Mouse (Mus musculus): Measurements from ENCODE around the gene Chmp6. TPM values are rescaled to one million over a fixed set of nuclear protein-coding genes. Genes with fewer than 3 reads are reported as not detected.

Gene Chmp6
- polyA plus RNA-seq, 1 experiment from 2014 or later = 94.0 TPM

DNA sequence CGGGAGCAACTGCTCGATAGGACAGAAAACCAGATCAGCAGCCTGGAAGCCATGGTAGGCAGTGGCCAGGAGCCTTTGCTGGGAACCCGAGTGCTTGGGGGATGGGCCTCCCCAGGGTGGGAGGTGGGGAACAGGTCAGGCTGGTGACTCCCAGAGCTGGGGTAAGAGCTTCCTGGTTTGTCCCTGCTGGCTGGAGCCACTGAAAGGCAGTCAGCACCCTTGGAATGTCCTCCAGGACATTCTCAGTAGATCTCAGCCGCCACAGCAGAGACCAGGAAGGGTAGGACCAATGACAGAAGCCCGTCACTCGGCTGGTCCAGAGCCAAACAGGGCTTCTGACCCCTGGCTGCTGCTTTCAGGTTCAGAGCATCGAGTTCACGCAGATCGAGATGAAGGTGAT lies 2.4 kb downstream of the Chmp6 start:
- Histone ChIP-seq H3K4me3 (ENCODE audit: low read length) (no peak overlapping the region; the same call in 1 of the 2 replicates), H3K27me3 (ENCODE audit: control insufficient read depth, insufficient read depth, low read length) (no peaks in the 10 kb centered on the region), H3K36me3 (ENCODE audit: control insufficient read depth, insufficient read depth, low read length) (peaks cover 35% of the 10 kb centered on the region), H3K4me1 (ENCODE audit: control insufficient read depth, insufficient read depth, low read length) (peaks cover 29% of the 10 kb centered on the region), H3K27ac (ENCODE audit: low read depth, low read length) (peak overlapping the region; percentile 51; the same call in 1 of the 2 replicates), H3K9ac (ENCODE audit: low read depth, low read length) (no peak overlapping the region), H3K4me2 (replicated peaks; ENCODE audit: low read depth, low read length) (peak overlapping the region; percentile 12; the same call in 1 of the 2 replicates), H3K9me3 (ENCODE audit: control insufficient read depth, low read length) (no peaks in the 10 kb centered on the region)
- 81% methylated on average over 9 of the region's 9 CpGs for WGBS
- ATAC-seq (ENCODE audit: low FRiP score, low TSS enrichment) = no peak

DNA sequence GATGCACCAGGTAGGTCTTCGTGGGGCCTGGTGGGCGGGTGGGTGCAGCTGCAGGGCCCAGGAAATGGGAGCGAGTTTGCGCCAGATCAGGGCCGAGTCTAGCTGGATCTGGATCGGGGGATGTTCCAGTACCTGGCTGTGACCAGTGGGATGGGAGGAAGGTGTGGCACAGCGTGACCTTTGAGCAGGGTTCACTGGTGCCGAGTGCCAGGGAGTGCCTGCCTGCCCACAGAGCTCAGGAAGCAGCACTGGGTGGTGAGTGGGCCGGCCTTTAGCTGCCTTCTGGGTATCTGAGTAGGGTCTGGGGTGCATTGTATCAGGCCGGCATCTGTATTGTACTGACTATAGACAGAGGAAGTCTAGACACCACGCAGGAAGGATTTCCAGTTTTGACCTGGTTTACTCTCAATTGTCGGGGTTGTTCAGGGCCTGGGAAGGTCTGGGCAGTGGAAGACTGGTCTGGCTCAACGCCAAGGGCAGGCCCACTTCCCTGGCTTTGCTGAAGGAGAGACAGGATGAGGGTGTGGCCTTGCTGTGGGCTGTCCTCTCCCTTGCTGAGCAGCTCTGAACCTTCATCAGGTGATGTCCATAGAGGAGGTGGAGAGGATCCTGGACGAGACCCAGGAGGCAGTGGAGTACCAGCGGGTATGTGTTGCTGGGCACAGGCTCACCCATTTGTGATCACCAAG lies 3.0 kb downstream of the Chmp6 start:
- Histone ChIP-seq H3K27ac (ENCODE audit: low read depth, low read length) (peak overlapping the region; percentile 37; the same call in 1 of the 2 replicates), H3K9me3 (ENCODE audit: control insufficient read depth, low read length) (no peaks in the 10 kb centered on the region), H3K4me3 (ENCODE audit: low read length) (no peak overlapping the region), H3K4me2 (replicated peaks; ENCODE audit: low read depth, low read length) (no peak overlapping the region; the same call in 1 of the 2 replicates), H3K27me3 (ENCODE audit: control insufficient read depth, insufficient read depth, low read length) (no peaks in the 10 kb centered on the region), H3K4me1 (ENCODE audit: control insufficient read depth, insufficient read depth, low read length) (peaks cover 29% of the 10 kb centered on the region), H3K9ac (ENCODE audit: low read depth, low read length) (no peak overlapping the region), H3K36me3 (ENCODE audit: control insufficient read depth, insufficient read depth, low read length) (peaks cover 35% of the 10 kb centered on the region)
- ATAC-seq (ENCODE audit: low FRiP score, low TSS enrichment) = no peak
- 83% methylated on average over 15 of the region's 15 CpGs for WGBS

GRCm38 (mm10) chr11:119916834-119917469 lies 3.7 kb downstream of the Chmp6 start:
- no peak overlapping the region for H3K4me2 ChIP-seq (replicated peaks; ENCODE audit: low read depth, low read length)
- H3K4me3 ChIP-seq (ENCODE audit: low read length) = no peak overlapping the region
- H3K9ac ChIP-seq (ENCODE audit: low read depth, low read length) = no peak overlapping the region
- no peak for ATAC-seq (ENCODE audit: low FRiP score, low TSS enrichment)
- WGBS = 93% methylated on average over 21 of the region's 21 CpGs
- H3K27ac ChIP-seq (ENCODE audit: low read depth, low read length) = no peak overlapping the region
- no peaks in the 10 kb centered on the region for H3K9me3 ChIP-seq (ENCODE audit: control insufficient read depth, low read length)
- H3K4me1 ChIP-seq (ENCODE audit: control insufficient read depth, insufficient read depth, low read length) = peaks cover 29% of the 10 kb centered on the region
- H3K36me3 ChIP-seq (ENCODE audit: control insufficient read depth, insufficient read depth, low read length) = peaks cover 35% of the 10 kb centered on the region
- H3K27me3 ChIP-seq (ENCODE audit: control insufficient read depth, insufficient read depth, low read length) = no peaks in the 10 kb centered on the region

DNA sequence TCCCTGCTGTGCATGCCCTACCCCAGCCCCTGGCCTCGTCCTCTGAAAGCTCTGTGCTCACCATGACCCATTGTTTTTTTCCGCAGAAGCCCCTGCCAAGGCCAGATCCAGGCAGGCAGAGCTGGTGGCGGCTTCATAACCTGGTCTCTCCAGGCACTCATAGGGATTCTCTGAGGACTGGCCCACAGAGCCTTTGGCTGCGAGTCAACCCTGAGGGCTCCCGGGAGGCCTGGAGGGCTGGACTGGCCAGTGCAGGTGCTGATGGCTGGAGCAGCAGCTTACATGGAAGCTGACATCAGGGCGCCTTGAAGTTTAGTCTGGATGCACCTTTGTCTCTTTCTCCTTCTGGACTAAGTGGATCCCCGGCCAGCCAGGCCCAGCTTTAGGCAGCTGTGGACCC lies 5.3 kb downstream of the Chmp6 start:
- H3K4me2 ChIP-seq (replicated peaks; ENCODE audit: low read depth, low read length) = no peak overlapping the region
- no peaks in the 10 kb centered on the region for H3K27me3 ChIP-seq (ENCODE audit: control insufficient read depth, insufficient read depth, low read length)
- H3K36me3 ChIP-seq (ENCODE audit: control insufficient read depth, insufficient read depth, low read length) = peaks cover 35% of the 10 kb centered on the region
- no peak overlapping the region for H3K4me3 ChIP-seq (ENCODE audit: low read length)
- H3K27ac ChIP-seq (ENCODE audit: low read depth, low read length) = no peak overlapping the region
- ATAC-seq (ENCODE audit: low FRiP score, low TSS enrichment) = no peak
- H3K9ac ChIP-seq (ENCODE audit: low read depth, low read length) = no peak overlapping the region
- H3K9me3 ChIP-seq (ENCODE audit: control insufficient read depth, low read length) = no peaks in the 10 kb centered on the region
- peaks cover 22% of the 10 kb centered on the region for H3K4me1 ChIP-seq (ENCODE audit: control insufficient read depth, insufficient read depth, low read length)
- 85% methylated on average over 7 of the region's 7 CpGs for WGBS

DNA sequence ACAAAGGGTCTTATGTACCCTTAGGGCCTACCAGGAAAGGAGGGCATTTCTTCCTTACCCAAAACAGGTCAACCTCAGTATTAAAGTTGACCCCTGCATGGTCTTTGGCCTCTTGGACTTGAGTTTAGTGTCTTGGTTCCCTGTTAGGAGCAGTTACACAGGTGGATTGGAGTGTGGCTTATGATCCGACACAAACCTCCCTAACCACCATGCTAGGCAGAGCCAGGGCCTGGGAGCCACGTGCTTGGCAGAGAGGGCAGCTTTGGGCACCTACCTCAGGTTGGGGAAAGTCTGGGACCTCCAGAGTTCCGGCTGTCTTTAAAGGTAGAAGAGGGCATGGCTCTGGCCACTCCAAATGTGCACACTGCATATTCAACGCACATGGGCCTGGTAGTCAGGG lies 6.2 kb downstream of the Chmp6 start:
- H3K9me3 ChIP-seq (ENCODE audit: control insufficient read depth, low read length) = no peaks in the 10 kb centered on the region
- H3K27me3 ChIP-seq (ENCODE audit: control insufficient read depth, insufficient read depth, low read length) = no peaks in the 10 kb centered on the region
- H3K36me3 ChIP-seq (ENCODE audit: control insufficient read depth, insufficient read depth, low read length) = peaks cover 35% of the 10 kb centered on the region
- H3K4me2 ChIP-seq (replicated peaks; ENCODE audit: low read depth, low read length) = no peak overlapping the region
- no peak overlapping the region for H3K4me3 ChIP-seq (ENCODE audit: low read length)
- no peak overlapping the region for H3K27ac ChIP-seq (ENCODE audit: low read depth, low read length)
- 95% methylated on average over 4 of the region's 4 CpGs for WGBS
- ATAC-seq (ENCODE audit: low FRiP score, low TSS enrichment) = no peak
- H3K4me1 ChIP-seq (ENCODE audit: control insufficient read depth, insufficient read depth, low read length) = peaks cover 21% of the 10 kb centered on the region
- no peak overlapping the region for H3K9ac ChIP-seq (ENCODE audit: low read depth, low read length)

DNA sequence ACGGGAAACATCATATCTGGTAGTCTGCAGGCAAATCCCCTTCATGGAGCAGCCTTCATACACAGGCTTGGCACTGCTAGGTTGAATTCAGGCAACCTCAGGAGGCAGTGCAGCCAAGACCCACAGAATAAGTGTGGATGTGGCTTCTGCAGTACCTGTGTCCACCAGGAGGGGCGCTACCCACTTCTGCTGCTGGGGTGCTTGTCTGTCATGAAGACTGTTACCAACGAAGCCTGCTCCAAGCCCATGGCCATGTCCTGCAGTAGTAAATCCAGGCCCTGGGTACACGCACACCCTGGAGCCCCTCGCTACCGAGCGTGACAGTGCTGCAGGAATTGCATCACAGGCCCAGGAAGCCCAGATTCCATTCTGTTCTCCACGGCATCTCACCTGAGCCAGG lies 6.7 kb downstream of the Chmp6 start:
- Histone ChIP-seq H3K27me3 (ENCODE audit: control insufficient read depth, insufficient read depth, low read length) (no peaks in the 10 kb centered on the region), H3K9me3 (ENCODE audit: control insufficient read depth, low read length) (no peaks in the 10 kb centered on the region), H3K4me3 (ENCODE audit: low read length) (no peak overlapping the region), H3K9ac (ENCODE audit: low read depth, low read length) (no peak overlapping the region), H3K36me3 (ENCODE audit: control insufficient read depth, insufficient read depth, low read length) (peaks cover 35% of the 10 kb centered on the region), H3K27ac (ENCODE audit: low read depth, low read length) (no peak overlapping the region), H3K4me2 (replicated peaks; ENCODE audit: low read depth, low read length) (no peak overlapping the region), H3K4me1 (ENCODE audit: control insufficient read depth, insufficient read depth, low read length) (peaks cover 16% of the 10 kb centered on the region)
- no peak for ATAC-seq (ENCODE audit: low FRiP score, low TSS enrichment)
- 73% methylated on average over 8 of the region's 8 CpGs for WGBS

DNA sequence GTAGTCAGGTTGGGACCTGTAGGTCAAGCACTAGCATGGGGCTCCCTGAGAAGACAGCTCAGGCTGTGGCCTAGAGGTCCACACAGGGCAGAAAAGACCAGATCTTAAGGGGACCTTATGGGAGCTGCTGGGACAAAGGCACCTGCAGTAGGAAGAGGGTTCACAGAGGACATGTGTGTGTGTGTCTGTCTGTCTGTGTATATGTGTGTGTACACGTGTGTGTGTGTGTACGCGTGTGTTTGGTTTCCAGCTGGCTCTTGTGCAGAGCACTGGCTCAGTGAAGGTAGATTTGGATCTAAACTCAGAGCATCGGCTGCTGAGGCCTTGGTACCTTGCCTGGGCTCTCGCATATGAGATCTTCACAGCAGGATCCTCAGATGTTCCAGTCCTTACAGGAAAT lies 7.4 kb downstream of the Chmp6 start:
- WGBS = 95% methylated on average over 5 of the region's 5 CpGs
- Histone ChIP-seq H3K4me1 (ENCODE audit: control insufficient read depth, insufficient read depth, low read length) (peaks cover 8% of the 10 kb centered on the region; the same call in 1 of the 2 replicates), H3K27ac (ENCODE audit: low read depth, low read length) (no peak overlapping the region), H3K27me3 (ENCODE audit: control insufficient read depth, insufficient read depth, low read length) (no peaks in the 10 kb centered on the region), H3K9ac (ENCODE audit: low read depth, low read length) (no peak overlapping the region), H3K36me3 (ENCODE audit: control insufficient read depth, insufficient read depth, low read length) (peaks cover 35% of the 10 kb centered on the region), H3K4me3 (ENCODE audit: low read length) (no peak overlapping the region), H3K4me2 (replicated peaks; ENCODE audit: low read depth, low read length) (no peak overlapping the region), H3K9me3 (ENCODE audit: control insufficient read depth, low read length) (no peaks in the 10 kb centered on the region)
- ATAC-seq (ENCODE audit: low FRiP score, low TSS enrichment) = no peak

DNA sequence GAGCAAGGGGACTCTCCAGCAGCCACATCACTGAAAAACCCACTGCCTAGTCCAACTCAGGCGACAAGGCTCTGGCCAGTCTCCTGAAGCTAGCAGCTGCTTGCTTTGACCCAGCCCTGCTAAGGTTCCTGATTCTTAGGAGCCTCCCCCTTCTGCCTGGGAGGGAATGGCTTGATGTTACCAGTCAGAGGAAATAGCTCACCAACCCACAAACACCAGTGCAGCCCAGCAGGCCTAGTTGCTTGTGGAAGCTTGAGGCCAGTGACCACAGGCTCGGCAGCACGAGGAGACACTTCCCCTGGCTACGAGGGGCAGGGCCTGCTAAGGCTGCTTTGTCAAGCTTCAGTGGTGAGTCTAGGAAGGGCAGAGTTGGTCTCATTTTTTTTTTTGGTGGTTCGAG lies 11.9 kb downstream of the Chmp6 start:
- WGBS = 65% methylated on average over 5 of the region's 5 CpGs
- no peak for ATAC-seq (ENCODE audit: low FRiP score, low TSS enrichment)
- H3K27ac ChIP-seq (ENCODE audit: low read depth, low read length) = no peak overlapping the region
- no peak overlapping the region for H3K9ac ChIP-seq (ENCODE audit: low read depth, low read length)
- no peaks in the 10 kb centered on the region for H3K36me3 ChIP-seq (ENCODE audit: control insufficient read depth, insufficient read depth, low read length)
- H3K4me3 ChIP-seq (ENCODE audit: low read length) = no peak overlapping the region
- no peaks in the 10 kb centered on the region for H3K27me3 ChIP-seq (ENCODE audit: control insufficient read depth, insufficient read depth, low read length)
- no peaks in the 10 kb centered on the region for H3K4me1 ChIP-seq (ENCODE audit: control insufficient read depth, insufficient read depth, low read length)
- H3K4me2 ChIP-seq (replicated peaks; ENCODE audit: low read depth, low read length) = no peak overlapping the region
- H3K9me3 ChIP-seq (ENCODE audit: control insufficient read depth, low read length) = no peaks in the 10 kb centered on the region

DNA sequence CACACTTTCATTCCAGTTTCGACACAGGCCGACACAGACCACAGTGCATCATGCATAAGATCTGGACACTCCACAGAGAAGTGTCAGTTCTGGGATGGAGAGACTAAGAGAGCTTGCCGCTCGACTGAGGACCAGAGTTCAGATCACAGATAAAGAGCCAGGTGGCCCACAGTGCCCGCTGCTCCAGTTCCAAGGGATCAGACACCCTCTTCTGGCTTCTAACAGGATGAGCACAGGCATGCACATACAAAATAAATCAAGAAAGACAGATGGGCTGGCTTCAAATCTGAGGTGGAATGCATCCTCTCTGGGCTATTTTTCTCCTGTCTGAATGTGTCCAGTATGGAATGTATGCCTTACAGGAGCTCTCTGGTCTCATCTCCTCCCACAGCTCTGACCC lies 13.5 kb downstream of the Chmp6 start:
- no peaks in the 10 kb centered on the region for H3K27me3 ChIP-seq (ENCODE audit: control insufficient read depth, insufficient read depth, low read length)
- no peak for ATAC-seq (ENCODE audit: low FRiP score, low TSS enrichment)
- WGBS = 55% methylated on average over 5 of the region's 5 CpGs
- H3K36me3 ChIP-seq (ENCODE audit: control insufficient read depth, insufficient read depth, low read length) = no peaks in the 10 kb centered on the region
- no peak overlapping the region for H3K9ac ChIP-seq (ENCODE audit: low read depth, low read length)
- no peaks in the 10 kb centered on the region for H3K4me1 ChIP-seq (ENCODE audit: control insufficient read depth, insufficient read depth, low read length)
- H3K9me3 ChIP-seq (ENCODE audit: control insufficient read depth, low read length) = no peaks in the 10 kb centered on the region
- no peak overlapping the region for H3K27ac ChIP-seq (ENCODE audit: low read depth, low read length)
- H3K4me3 ChIP-seq (ENCODE audit: low read length) = no peak overlapping the region
- no peak overlapping the region for H3K4me2 ChIP-seq (replicated peaks; ENCODE audit: low read depth, low read length)
